In genomic region chr9:42964366-42964765, GRCm38 (mm10) we compare ENCODE assay signal across 14 mouse cellular contexts. TPM values are rescaled to one million over a fixed set of nuclear protein-coding genes. Genes with fewer than 3 reads are reported as not detected.
A peak's percentile ranks its signal among the peaks of the same experiment; 100 is the strongest.
DNase-seq lines count a peak whose midpoint lies in the region; ATAC-seq and TF ChIP-seq lines count a peak whose summit lies in the region.
"Had no signal": no experiment of that assay in that cellular context is flagged by ENCODE, and none has a peak within 500 bp of the region (broad histone marks: within the 10 kb centered on the region; RNA-seq: fewer than 3 reads in every experiment).

No protein-coding gene starts in this region.

- TF ChIP-seq POLR2A in cortical plate, adult 2 months (IDR thresholded peaks at IDR 0.05; ENCODE audit: extremely low read depth, insufficient read depth, low read length), result no peak

- WGBS in forebrain, postnatal 0 days, result 55% methylated on average over 12 of the region's 12 CpGs
- WGBS in forebrain, embryonic 10.5 days, result 93% methylated on average over 12 of the region's 12 CpGs
- 75% methylated on average over 12 of the region's 12 CpGs for WGBS in stomach, postnatal 0 days

- H3K4me2 ChIP-seq in forebrain, postnatal 0 days (ENCODE audit: low read depth), result no peak overlapping the region
- H3K4me2 ChIP-seq in stomach, postnatal 0 days (replicated peaks; ENCODE audit: low read depth), result no peak overlapping the region
- H3K4me2 ChIP-seq: liver, embryonic 11.5 days had no signal

- ATAC-seq in forebrain, postnatal 0 days, result peak; percentile 69
- no peak for ATAC-seq in monocyte, adult 5-6 weeks (replicated peaks; ENCODE audit: insufficient number of reproducible peaks, low FRiP score, low TSS enrichment, poor library complexity, severe bottlenecking)
- ATAC-seq in stomach, postnatal 0 days (ENCODE audit: low FRiP score, low TSS enrichment), result no peak
- ATAC-seq: midbrain, embryonic 16.5 days had no signal

- no peak overlapping the region for H3K9ac ChIP-seq in forebrain, postnatal 0 days
- H3K9ac ChIP-seq in stomach, postnatal 0 days (ENCODE audit: low read length), result no peak overlapping the region

- no peaks in the 10 kb centered on the region for H3K4me1 ChIP-seq in forebrain, postnatal 0 days (ENCODE audit: insufficient read depth)
- no peaks in the 10 kb centered on the region for H3K4me1 ChIP-seq in forebrain, embryonic 10.5 days
- no peaks in the 10 kb centered on the region for H3K4me1 ChIP-seq in cortical plate, adult 2 months (ENCODE audit: control insufficient read depth, insufficient read depth, low read length)
- H3K4me1 ChIP-seq in stomach, postnatal 0 days (replicated peaks; ENCODE audit: control insufficient read depth, insufficient read depth), result no peaks in the 10 kb centered on the region

- peak; percentile 58 for DNase-seq in forebrain, postnatal 0 days
- no peak for DNase-seq in forebrain, embryonic 10.5 days (ENCODE audit: extremely low spot score, low spot score)
- peak; percentile 74 for DNase-seq in brain, adult 2 months (ENCODE audit: low read depth, low spot score)
- DNase-seq in left cerebral cortex, postnatal 25 days (ENCODE audit: low spot score in 2 of 2), result peak; percentile 65 to 82
- DNase-seq in stomach, postnatal 0 days (ENCODE audit: low spot score), result no peak
- DNase-seq in liver, result no peak
- DNase-seq: adrenal gland, adult 8-10 months; kidney, postnatal 25 days; thymus, adult 18-20 months had no signal

- intact Hi-C loops in left cerebral cortex, postnatal 25 days (cut with DNase I), result loop anchor here (5.0 kb wide), 1 partner anchor 572 kb away; no protein-coding TSS in a partner anchor

- no peak overlapping the region for H3K27ac ChIP-seq in forebrain, postnatal 0 days (ENCODE audit: low read depth, low read length)
- H3K27ac ChIP-seq in forebrain, embryonic 10.5 days, result no peak overlapping the region
- peak overlapping the region; percentile 50; the same call in 1 of the 2 replicates for H3K27ac ChIP-seq in cortical plate, adult 2 months (ENCODE audit: insufficient read depth, low read length)
- H3K27ac ChIP-seq in stomach, postnatal 0 days (replicated peaks), result no peak overlapping the region

- H3K36me3 ChIP-seq in forebrain, postnatal 0 days (ENCODE audit: insufficient read depth), result peaks cover 25% of the 10 kb centered on the region
- peaks cover 31% of the 10 kb centered on the region for H3K36me3 ChIP-seq in forebrain, embryonic 10.5 days (replicated peaks)
- peaks cover 8% of the 10 kb centered on the region for H3K36me3 ChIP-seq in stomach, postnatal 0 days (ENCODE audit: control insufficient read depth, insufficient read depth, low read length)

- H3K9me3 ChIP-seq in forebrain, postnatal 0 days (ENCODE audit: low read length), result no peaks in the 10 kb centered on the region
- no peaks in the 10 kb centered on the region for H3K9me3 ChIP-seq in forebrain, embryonic 10.5 days
- no peaks in the 10 kb centered on the region for H3K9me3 ChIP-seq in stomach, postnatal 0 days (ENCODE audit: control insufficient read depth, low read length)

- TF ChIP-seq CTCF in forebrain, postnatal 0 days (IDR thresholded peaks at IDR 0.05; ENCODE audit: low read depth), result no peak
- no peak for TF ChIP-seq CTCF in cortical plate, adult 2 months (IDR thresholded peaks at IDR 0.05; ENCODE audit: extremely low read depth, insufficient read depth, low read length)
- no peak for TF ChIP-seq CTCF in stomach, postnatal 0 days (IDR thresholded peaks at IDR 0.05; ENCODE audit: low read depth)

- no peak for TF ChIP-seq EP300 in stomach, postnatal 0 days (optimal IDR thresholded peaks at IDR 0.05)

- no peaks in the 10 kb centered on the region for H3K27me3 ChIP-seq in forebrain, postnatal 0 days (ENCODE audit: insufficient read depth, low read length)
- H3K27me3 ChIP-seq in forebrain, embryonic 10.5 days (ENCODE audit: poor library complexity, severe bottlenecking), result no peaks in the 10 kb centered on the region
- H3K27me3 ChIP-seq in stomach, postnatal 0 days (ENCODE audit: control insufficient read depth, insufficient read depth, low read length), result no peaks in the 10 kb centered on the region

- no peak overlapping the region for H3K4me3 ChIP-seq in forebrain, postnatal 0 days (ENCODE audit: low read depth, low read length)
- H3K4me3 ChIP-seq in forebrain, embryonic 10.5 days, result no peak overlapping the region
- H3K4me3 ChIP-seq in cortical plate, adult 2 months (ENCODE audit: insufficient read depth, low read length), result no peak overlapping the region
- no peak overlapping the region for H3K4me3 ChIP-seq in stomach, postnatal 0 days (ENCODE audit: low read depth, low read length)

RNA-seq across cellular contexts. Expression of gene Grik4, which starts 20.1 kb away (rescaled TPM):
- total RNA-seq in forebrain, postnatal 0 days (2014; rRNA removed), result 6.8 and 11.9 TPM in 2 replicates
- polyA plus RNA-seq in forebrain, postnatal 0 days (2015; fragmentation: Nextera tagmentation; extraction: Ambion mirVana), result 4.4 and 7.7 TPM in 2 replicates
- polyA plus RNA-seq in forebrain, embryonic 10.5 days (2016; fragmentation: Nextera tagmentation; extraction: Ambion mirVana), result 1.0 and 1.5 TPM in 2 replicates
- polyA plus RNA-seq in cortical plate, adult 2 months (2012; rRNA removed), result 10.9 and 13.4 TPM in 2 replicates
- total RNA-seq in left cerebral cortex, postnatal 25 days (2021), result 10 to 100 TPM; 17.7 to 18.5 TPM
- not detected in 3 replicates for total RNA-seq in monocyte, adult 5-6 weeks (2017)
- polyA plus RNA-seq in stomach, postnatal 0 days (2015; fragmentation: Nextera tagmentation; extraction: Ambion mirVana), result 0.10 and 0.19 TPM in 2 replicates
- total RNA-seq: neutrophil, adult 5-6 weeks had no signal

Comparison
In these comparisons a context has a peak if more than half of its experiments do, and no peak if none do; other contexts are left out.
1. DNase-seq: peak in forebrain, postnatal 0 days (single experiment), brain, adult 2 months (single experiment) and left cerebral cortex, postnatal 25 days (2 of 2); none in forebrain, embryonic 10.5 days (single experiment), stomach, postnatal 0 days (single experiment) and liver (single experiment).